Mouse (Mus musculus) spleen, adult 2 months (tissue): ENCODE data around the gene Parp16. TPM values are rescaled to one million over a fixed set of nuclear protein-coding genes. Genes with fewer than 3 reads are reported as not detected.

Experiments used
- DNase-seq, 2 experiments: peaks; one replicate each; pipeline versions ENCODE4 v3.0.0 to v3.0.0-alpha.2; 2012 to 2021; ENCODE audit warnings: low spot score in 2 of 2, low read depth in 1 of 2
- H3K27ac ChIP-seq: fragments of 200-500 bp; 2 replicates; pipeline ENCODE4 v1.5.1; 2012; ENCODE audit warnings: low read length, inconsistent platforms; ENCODE audit not compliant: insufficient read depth
- H3K27me3 ChIP-seq: fragments of 200-500 bp; 2 replicates; pipeline ENCODE4 v1.6.1; 2012; ENCODE audit warnings: mild to moderate bottlenecking, moderate library complexity, low read length, inconsistent platforms; ENCODE audit not compliant: control insufficient read depth, insufficient read depth
- H3K36me3 ChIP-seq: fragments of 200-500 bp; 2 replicates; pipeline ENCODE4 v1.6.1; 2012; ENCODE audit warnings: mild to moderate bottlenecking, low read length, inconsistent platforms; ENCODE audit not compliant: control insufficient read depth, insufficient read depth
- H3K4me1 ChIP-seq: fragments of 200-500 bp; 2 replicates; pipeline ENCODE4 v1.6.1; 2011; ENCODE audit warnings: inconsistent platforms; ENCODE audit not compliant: control insufficient read depth, insufficient read depth, insufficient read length
- H3K4me3 ChIP-seq: fragments of 200-500 bp; 2 replicates; pipeline ENCODE4 v1.5.1; 2011; ENCODE audit warnings: mild to moderate bottlenecking, inconsistent platforms; ENCODE audit not compliant: insufficient read depth, insufficient read length; ENCODE audit errors: extremely low read depth
- CTCF ChIP-seq: fragments of 200-500 bp; IDR thresholded peaks from 2 replicates; pipeline ENCODE4 v1.5.1; 2011; ENCODE audit warnings: mild to moderate bottlenecking, inconsistent platforms; ENCODE audit not compliant: insufficient read depth, insufficient read length, insufficient replicate concordance; ENCODE audit errors: extremely low read depth
- POLR2A ChIP-seq: fragments of 200-500 bp; IDR thresholded peaks from 2 replicates; pipeline ENCODE4 v1.6.1; 2011; ENCODE audit warnings: low read depth, low read length, inconsistent platforms
- WGBS: fragments of 180-500 bp; shearing (Covaris S2); methylation state at CpG from one replicate; pipeline ENCODE4 v1.1.7; 2018; 5-methylcytosine and 5-hydroxymethylcytosine counted together
- polyA plus RNA-seq: library from polyadenylated mRNA; depleted of rRNA; stranded (reverse); fragments of >200 nt; gene quantifications from 2 replicates; pipeline ENCODE4 v1.2.3, GENCODE M21; 2012

Parp16 gene
- polyA plus RNA-seq, 1 experiment: 7.4 TPM

- WGBS: 95% methylated on average over 9 of the region's 9 CpGs
- H3K27ac ChIP-seq: no peak overlapping the region
- DNase-seq: no peak
- no peak overlapping the region for H3K4me3 ChIP-seq
- H3K4me1 ChIP-seq: peaks cover 2% of the 10 kb centered on the region; the same call in 1 of the 2 replicates
- TF ChIP-seq POLR2A (no peak), CTCF (no peak)
- H3K27me3 ChIP-seq: no peaks in the 10 kb centered on the region
- H3K36me3 ChIP-seq: peaks cover 2% of the 10 kb centered on the region; the same call in 1 of the 2 replicates
These were observed 38.3 kb downstream of the Parp16 start for GRCm38 (mm10) chr9:65233243-65233985.

GRCm38 (mm10) chr9:65234734-65235133, 39.6 kb downstream of the Parp16 start:
- no peak for TF ChIP-seq CTCF
- no peak for TF ChIP-seq POLR2A
- Histone ChIP-seq H3K4me1 (peaks cover 2% of the 10 kb centered on the region; the same call in 1 of the 2 replicates), H3K27me3 (no peaks in the 10 kb centered on the region), H3K36me3 (peaks cover 2% of the 10 kb centered on the region; the same call in 1 of the 2 replicates), H3K4me3 (no peak overlapping the region), H3K27ac (no peak overlapping the region)
- DNase-seq: no peak
- 98% methylated on average over 3 of the region's 3 CpGs for WGBS

DNA sequence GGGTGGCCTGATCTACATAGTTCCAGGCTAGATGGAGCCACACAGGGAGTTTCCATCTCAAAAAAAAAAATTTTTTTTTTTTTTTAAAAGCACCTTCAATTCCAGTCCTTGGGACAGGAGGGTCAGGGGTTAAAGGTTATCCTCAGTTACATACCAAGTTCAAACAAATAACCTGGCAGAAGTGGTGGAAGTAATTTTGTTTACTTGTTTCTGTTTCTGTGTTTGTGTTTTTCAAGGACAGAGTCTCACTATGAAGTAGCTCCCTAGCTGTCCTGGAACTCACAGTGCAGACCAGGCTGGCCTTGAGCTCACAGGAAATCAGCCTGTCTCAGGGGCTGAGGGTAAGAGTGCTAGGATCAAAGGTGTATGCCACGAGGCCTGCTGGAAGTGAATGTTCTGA, 40.4 kb downstream of the Parp16 start:
- no peak for TF ChIP-seq POLR2A
- TF ChIP-seq CTCF: no peak
- WGBS: 64% methylated on average over 1 of the region's 1 CpGs
- Histone ChIP-seq H3K27me3 (no peaks in the 10 kb centered on the region), H3K4me3 (no peak overlapping the region), H3K36me3 (no peaks in the 10 kb centered on the region; the same call in 1 of the 2 replicates), H3K27ac (no peak overlapping the region), H3K4me1 (peaks cover 2% of the 10 kb centered on the region; the same call in 1 of the 2 replicates)
- DNase-seq: no peak

- 88% methylated on average over 11 of the region's 11 CpGs for WGBS
- Histone ChIP-seq H3K4me3 (no peak overlapping the region), H3K36me3 (no peaks in the 10 kb centered on the region; the same call in 1 of the 2 replicates), H3K27me3 (no peaks in the 10 kb centered on the region), H3K4me1 (no peaks in the 10 kb centered on the region), H3K27ac (no peak overlapping the region)
- no peak for DNase-seq
- TF ChIP-seq CTCF (no peak), POLR2A (no peak)
These were observed 42.5 kb downstream of the Parp16 start for GRCm38 (mm10) chr9:65237616-65238015.

- 82% methylated on average over 13 of the region's 13 CpGs for WGBS
- Histone ChIP-seq H3K36me3 (no peaks in the 10 kb centered on the region; the same call in 1 of the 2 replicates), H3K4me3 (no peak overlapping the region), H3K27ac (no peak overlapping the region), H3K4me1 (no peaks in the 10 kb centered on the region), H3K27me3 (no peaks in the 10 kb centered on the region)
- DNase-seq: no peak
- TF ChIP-seq POLR2A (no peak), CTCF (no peak)
These were observed 43.1 kb downstream of the Parp16 start for GRCm38 (mm10) chr9:65238191-65238760.

DNA sequence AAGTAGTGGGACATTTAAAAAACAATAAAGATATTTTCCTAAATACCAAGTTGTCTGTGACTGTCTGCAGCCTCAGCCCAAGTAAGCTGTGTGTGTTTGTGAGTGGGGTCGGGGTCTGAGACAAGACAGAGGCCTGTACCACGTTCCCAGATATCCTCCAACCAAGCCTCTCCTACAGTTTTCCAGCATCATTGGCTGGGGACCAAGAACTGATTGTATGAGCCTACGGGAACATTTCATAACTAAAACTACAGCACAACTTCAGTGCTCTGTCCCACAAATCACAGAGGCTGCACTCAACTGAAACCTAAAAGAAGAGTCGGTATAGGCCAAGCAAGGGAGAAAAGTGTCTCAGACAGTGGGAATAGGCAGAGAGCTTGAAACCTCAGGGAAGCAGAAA, 44.0 kb downstream of the Parp16 start:
- DNase-seq: no peak
- Histone ChIP-seq H3K27me3 (no peaks in the 10 kb centered on the region), H3K4me1 (no peaks in the 10 kb centered on the region), H3K27ac (no peak overlapping the region), H3K36me3 (no peaks in the 10 kb centered on the region), H3K4me3 (no peak overlapping the region)
- 95% methylated on average over 4 of the region's 4 CpGs for WGBS
- no peak for TF ChIP-seq CTCF
- no peak for TF ChIP-seq POLR2A

DNA sequence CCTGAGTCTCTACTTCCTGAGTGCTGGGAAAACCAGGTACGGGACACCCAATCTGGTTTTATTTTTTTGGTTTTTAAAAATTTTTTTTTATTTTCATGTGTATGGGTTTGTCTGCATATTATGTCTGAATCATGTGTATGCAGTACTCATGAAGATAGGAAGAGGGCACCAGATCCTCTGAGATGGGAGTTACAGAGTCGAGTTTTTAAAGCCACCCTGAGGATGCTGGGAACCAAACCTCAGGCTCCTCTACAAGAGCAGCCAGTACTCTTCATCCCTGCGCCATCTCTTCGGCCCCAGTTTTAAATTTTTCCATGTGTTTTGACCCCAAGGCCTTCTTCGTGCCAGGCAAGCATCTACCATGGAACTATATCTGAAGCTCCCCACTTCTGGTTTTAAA, 44.6 kb downstream of the Parp16 start:
- 92% methylated on average over 5 of the region's 5 CpGs for WGBS
- no peak for TF ChIP-seq CTCF
- no peak for TF ChIP-seq POLR2A
- Histone ChIP-seq H3K4me1 (no peaks in the 10 kb centered on the region), H3K27ac (no peak overlapping the region), H3K4me3 (no peak overlapping the region), H3K27me3 (no peaks in the 10 kb centered on the region), H3K36me3 (no peaks in the 10 kb centered on the region)
- no peak for DNase-seq
